Mouse (Mus musculus) brain, adult 2 months (tissue): ENCODE results near the gene Dnajc1.

Source experiments
- DNase-seq: peaks from one replicate; pipeline ENCODE4 v3.0.0; 2011; ENCODE audit warnings: low read depth, low spot score

The Dnajc1 gene

DNA sequence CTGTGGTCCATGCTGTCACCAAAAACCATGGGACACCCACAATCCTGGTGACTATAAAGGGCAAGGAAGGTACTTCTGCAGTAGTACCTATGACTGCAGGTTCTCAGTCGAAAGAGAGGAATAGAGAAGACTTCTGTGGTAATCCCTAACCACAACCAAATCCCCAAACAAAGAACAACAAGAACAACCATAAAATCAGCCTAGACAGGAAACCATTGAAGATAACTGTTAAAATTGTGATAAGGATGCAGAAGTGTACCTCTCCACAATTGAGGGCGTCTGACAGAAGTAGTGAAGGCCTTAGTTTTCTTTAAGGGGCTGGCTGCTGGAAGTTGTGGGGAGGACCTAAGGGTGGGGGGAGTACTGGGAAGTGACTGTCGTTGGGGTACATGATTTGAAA lies 91.7 kb downstream of the Dnajc1 start:
- no peak for DNase-seq

GRCm38 (mm10) chr2:18285175-18285574 lies 107.5 kb downstream of the Dnajc1 start:
- no peak for DNase-seq

DNA sequence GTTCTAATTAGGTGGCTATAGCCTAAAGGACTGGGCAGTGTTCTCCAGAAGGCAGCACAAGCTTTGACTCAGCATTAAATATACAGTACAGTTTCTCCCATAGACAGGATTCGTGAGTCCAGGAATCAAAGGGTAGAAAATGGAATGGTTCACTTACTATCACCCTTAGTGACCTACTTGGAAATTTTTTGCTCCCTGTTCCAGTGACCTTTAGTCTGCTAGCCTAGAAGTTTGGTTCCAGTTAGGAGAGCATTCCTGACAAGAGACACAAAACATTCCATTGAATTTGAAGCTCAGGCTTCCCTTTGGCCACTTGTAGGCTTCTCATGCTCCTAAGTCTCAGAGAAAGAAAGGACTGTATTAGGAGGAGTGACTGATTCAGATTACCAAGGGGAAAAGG lies 126.9 kb downstream of the Dnajc1 start:
- DNase-seq, result no peak

- DNase-seq, result no peak
These were observed 128.1 kb downstream of the Dnajc1 start for GRCm38 (mm10) chr2:18264579-18264978.

DNA sequence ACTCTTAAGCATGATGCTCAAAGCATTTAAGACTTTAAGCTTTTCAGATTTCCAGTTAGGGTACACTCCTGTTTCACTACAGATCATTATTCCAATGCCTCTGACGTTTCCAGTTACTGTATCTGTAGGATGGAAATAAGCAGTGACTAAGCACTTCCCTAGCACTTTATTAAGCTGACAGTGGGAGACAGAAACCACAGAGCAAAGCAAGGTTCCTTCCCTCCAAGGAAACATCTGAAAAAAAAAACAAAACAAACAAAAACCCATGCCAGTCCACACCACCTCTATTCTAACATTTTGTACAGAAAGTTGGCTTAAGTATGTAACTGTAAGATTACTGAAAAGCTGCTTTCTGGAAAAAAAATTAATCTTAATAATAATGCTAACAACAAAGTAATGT lies 130.3 kb downstream of the Dnajc1 start:
- DNase-seq, result peak; percentile 28

GRCm38 (mm10) chr2:18249224-18249623 lies 143.4 kb downstream of the Dnajc1 start:
- DNase-seq, result no peak

DNA sequence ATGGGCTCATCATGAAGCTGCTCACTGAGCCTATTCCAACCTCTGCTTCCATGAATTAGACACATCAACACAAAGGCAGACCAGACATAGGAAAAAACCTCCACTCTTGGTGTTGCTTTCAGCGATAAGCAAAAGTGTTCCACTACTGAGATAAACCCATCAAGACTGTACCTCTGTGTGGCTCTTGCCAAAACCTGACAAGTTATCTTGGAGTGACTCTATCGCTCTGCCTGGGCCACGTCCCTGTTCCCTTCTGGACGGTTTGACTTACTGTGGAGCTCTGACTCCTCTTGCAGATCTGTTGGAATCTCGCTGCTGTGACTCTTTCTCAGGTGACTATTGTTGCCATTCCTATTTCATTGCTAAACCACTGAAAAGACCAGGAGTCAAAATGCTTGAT lies 157.1 kb downstream of the Dnajc1 start:
- no peak for DNase-seq

DNA sequence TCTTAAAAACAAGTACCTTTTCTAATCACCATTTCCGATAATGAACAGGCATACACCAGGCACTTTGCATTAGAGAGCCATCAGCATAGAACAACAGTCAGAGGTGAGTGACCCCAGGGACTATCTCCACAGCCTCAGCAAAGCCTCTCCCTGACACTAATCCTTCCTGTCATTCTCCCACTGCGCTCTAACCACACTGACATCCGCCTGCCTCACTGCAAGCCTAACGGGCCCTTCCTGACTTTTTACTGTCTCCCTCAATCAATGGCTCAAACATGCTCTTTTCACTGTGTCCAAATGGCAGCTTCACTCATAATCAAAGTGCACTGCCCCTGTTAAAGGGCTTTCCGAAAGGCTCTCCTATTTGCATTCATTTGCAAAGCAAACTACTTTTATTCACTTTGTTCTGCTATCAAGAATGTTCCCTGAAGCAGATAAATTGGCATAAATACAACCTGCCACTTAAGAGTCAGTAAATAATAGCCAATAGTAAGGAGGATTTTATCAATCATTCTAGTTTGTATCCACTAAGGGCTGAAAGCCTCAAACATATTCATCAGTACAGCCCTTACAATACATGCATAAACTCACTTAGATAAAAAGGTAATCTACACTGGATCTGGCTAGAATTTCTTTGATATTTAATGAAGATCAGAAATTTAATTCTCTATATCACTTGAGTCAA lies 159.6 kb downstream of the Dnajc1 start:
- DNase-seq, result no peak

DNA sequence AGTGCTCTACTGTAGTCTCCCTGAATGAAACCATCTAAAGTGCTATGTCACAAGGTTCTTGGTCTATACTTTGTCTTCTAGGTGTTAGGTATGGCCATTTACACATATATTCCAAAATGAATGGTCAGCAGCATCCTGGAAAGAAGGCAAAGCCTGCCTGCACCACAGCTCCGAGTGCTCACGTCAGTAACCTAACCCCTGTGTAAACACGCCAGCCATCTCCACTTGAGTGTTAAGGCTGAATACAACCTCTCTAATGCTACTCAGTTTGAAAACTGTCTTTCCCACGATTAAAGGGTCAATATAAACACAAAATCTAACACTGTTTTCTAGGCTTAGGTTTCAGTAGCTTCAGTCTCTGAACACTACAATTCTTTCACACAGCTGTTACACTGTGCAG lies 161.5 kb downstream of the Dnajc1 start:
- no peak for DNase-seq

GRCm38 (mm10) chr2:18229279-18229678 lies 163.4 kb downstream of the Dnajc1 start:
- DNase-seq, result no peak

GRCm38 (mm10) chr2:18228486-18229062 lies 164.1 kb downstream of the Dnajc1 start:
- DNase-seq, result no peak

DNA sequence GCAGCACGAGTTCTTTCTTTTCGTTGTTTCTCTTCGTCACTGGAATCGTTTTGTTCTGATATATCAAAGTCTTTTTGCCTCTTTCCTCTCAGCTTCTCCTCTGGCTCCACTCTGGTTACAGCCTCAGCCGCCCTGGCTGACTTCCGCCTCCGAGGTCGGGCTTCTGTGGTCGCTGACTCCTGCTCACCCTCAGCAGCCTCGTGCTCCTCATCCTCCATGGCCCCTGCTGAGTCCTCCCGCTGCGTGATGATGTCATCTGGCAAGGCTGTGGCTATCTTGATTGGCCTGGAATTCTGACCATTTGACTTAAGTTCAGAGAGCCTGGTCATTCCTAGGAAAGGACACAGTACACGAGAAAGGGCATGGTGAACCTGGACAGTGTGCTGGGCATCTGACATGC lies 173.1 kb downstream of the Dnajc1 start:
- no peak for DNase-seq

DNA sequence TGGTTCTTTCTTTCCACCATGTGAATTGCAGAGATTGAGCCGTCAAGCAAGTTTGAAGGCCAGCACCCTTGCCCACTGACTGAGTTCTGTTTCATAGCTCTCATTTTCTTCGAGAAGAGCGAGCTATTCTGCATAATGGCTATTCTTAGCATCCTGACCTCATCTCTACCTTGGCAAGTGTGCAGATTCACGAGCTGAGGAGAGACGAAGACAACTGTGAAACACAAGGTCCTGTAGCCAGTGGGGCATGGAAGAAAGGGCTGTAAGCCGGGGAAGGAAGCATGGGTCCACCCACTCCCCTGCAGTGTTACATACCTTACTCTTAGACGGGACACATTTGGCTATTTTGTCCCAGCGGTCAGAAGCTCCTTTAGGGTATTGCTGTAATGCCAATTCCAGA lies 173.5 kb downstream of the Dnajc1 start:
- DNase-seq, result peak; percentile 81

- DNase-seq, result peak; percentile 64
These were observed 174.1 kb downstream of the Dnajc1 start for GRCm38 (mm10) chr2:18218500-18218899.

GRCm38 (mm10) chr2:18217867-18218266 lies 174.8 kb downstream of the Dnajc1 start:
- peak; percentile 96 for DNase-seq

DNA sequence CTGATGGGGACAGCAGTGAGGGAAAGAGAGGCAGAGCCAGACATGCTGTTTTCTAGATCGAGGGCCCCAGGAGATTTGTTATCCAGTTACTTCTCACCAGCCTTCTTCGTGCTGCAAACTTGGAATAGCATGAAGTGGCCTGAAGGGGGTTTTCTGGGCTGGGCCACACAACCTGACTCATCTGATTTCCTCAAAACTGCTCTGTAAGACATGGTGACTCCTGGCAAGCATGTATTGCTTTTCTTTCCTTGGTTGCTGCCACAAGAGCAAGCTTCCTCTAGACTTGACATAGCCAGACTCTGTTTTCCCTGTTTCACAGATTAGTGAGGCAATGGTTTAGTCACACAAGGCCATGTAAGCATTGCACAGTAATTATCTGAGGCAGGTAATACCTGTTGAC lies 178.6 kb downstream of the Dnajc1 start:
- no peak for DNase-seq

DNA sequence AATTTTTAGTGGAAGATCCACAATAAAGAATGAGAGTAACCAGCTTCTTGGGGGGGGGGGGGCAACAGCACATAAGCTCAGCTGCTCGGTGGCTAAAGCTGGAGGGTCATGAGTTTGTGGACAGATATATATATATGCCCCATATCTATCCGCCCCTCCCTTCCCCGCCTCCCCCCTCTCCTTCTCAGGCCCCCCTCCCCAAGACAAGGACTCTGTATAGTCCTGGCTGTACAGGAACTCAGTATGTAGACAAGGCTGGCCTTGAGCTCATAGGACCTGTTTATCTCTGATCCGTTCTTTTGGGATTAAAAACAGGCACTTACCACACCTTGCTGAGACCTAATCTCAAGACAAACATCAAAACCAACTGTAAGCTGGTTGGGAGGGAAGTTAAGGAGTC lies 182.7 kb downstream of the Dnajc1 start:
- DNase-seq, result no peak

DNA sequence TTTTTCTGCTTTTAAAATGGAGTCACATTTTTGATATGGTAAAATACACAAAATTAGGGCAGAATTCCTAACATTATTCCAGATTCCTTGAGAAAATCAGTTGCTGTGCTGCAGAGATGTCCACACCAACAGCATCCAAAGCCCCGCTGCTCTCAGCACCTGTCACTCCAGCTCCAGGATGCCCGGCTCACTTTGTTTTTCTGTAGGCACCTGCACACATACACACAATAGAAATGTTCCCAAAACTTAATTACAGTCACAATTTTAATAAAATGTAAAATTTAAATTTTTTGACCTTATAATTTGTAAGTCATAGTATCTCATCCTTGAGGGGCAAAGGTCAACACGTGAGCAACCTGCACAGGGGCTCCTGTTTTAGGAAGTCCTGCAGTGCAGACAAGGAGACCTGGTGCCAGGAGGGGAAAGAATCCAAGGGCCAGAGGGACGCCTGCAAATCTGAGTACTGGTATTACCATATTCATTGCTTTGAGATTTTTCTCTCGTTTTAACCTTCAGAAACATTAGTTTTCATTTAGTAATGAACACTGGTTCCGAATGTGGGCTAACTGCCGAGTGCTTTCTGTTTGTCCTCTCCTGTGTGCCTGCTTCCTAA lies 183.3 kb downstream of the Dnajc1 start:
- peak; percentile 61 for DNase-seq

GRCm38 (mm10) chr2:18208578-18208977 lies 184.1 kb downstream of the Dnajc1 start:
- DNase-seq, result peak; percentile 90

GRCm38 (mm10) chr2:18206811-18207210 lies 185.8 kb downstream of the Dnajc1 start:
- peak; percentile 74 for DNase-seq

DNA sequence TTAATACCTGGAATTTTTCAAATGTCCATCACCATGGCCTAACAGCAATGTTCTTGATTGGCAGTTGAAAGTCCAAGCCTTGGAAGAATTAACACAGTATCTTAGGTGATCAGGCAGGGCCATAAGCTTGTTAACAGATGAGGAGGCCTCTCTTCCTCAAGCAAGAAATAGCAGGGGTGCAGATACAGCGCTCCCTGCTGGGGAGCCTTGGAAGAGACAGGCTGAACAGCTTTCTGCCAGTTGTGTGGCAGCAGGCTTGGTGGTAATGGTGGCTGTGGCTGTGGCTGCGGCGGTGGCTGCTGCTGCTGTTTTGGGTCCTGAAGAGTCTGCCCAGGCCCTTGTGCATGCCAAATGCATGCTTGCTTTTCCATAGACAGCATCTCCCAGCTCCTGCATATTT lies 187.5 kb downstream of the Dnajc1 start:
- DNase-seq, result peak; percentile 62

- no peak for DNase-seq
These were observed 189.7 kb downstream of the Dnajc1 start for GRCm38 (mm10) chr2:18202923-18203322.

DNA sequence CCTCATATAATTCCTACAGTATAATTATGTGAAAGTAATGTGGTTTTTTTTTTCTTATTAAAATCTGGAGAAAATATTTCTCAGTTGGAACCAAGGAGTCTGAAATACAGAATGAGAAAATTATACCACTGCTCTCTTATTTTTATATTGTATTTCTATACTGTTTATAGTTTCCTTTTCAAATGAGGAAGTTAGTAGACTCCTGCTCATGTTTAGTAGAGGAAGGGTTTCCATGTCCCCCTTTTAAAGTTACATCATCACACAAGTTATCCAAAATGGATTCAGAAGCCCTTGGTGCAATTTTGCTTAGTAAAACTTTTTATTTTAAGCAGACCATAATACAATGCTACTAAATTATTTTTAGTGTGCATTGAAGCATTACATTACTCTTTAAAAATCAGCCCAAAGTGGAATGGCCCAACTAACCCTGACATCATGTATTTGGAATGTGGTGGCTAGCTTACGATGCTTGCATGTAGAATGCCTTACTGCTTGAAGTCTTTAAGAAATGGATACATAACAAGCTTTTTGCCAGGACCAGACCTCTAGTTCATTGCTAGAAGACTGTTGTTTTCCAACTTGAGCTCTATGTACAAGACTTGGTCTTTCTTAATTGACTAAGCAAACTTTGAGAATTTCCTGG lies 190.7 kb downstream of the Dnajc1 start:
- DNase-seq, result no peak
